Mouse (Mus musculus) megakaryocyte, embryonic 14.5 days (primary cell): Measurements from ENCODE around the gene Mta3.

ENCODE experiments used
- FLI1 ChIP-seq: IDR thresholded peaks from 2 replicates; pipeline ENCODE4 v1.6.1; 2012; ENCODE audit warnings: low read length, inconsistent platforms, mixed read lengths
- GATA1 ChIP-seq: IDR thresholded peaks from 3 replicates; pipeline ENCODE4 v1.6.1; 2012; ENCODE audit warnings: mixed read lengths, low read length, inconsistent platforms, borderline replicate concordance

GRCm38 (mm10) chr17:83853831-83854230, 147.9 kb downstream of the Mta3 start:
- TF ChIP-seq GATA1 (no peak), FLI1 (no peak)
